Mouse (Mus musculus) limb, embryonic 11.5 days (tissue): ENCODE data around the gene Ccdc182. TPM values are rescaled to one million over a fixed set of nuclear protein-coding genes. Genes with fewer than 3 reads are reported as not detected.

Experiments used
- polyA plus RNA-seq: library from polyadenylated mRNA; unstranded; fragments of >200 nt; fragmentation: Nextera tagmentation; extraction: Ambion mirVana; gene quantifications from 2 replicates; pipeline ENCODE4 v1.2.1, GENCODE M21; 2014

Ccdc182 gene
- polyA plus RNA-seq, 1 experiment from 2014 or later, result 0.12 TPM

Other genes with a start within 250 kb of the Ccdc182 start
- gene Srsf1, start 246.7 kb upstream of the Ccdc182 start, polyA plus RNA-seq, result 500 and 537 TPM in 2 replicates
- gene Vezf1, start 225.8 kb upstream of the Ccdc182 start, polyA plus RNA-seq, result 63.7 and 67.5 TPM in 2 replicates
- 14.3 and 15.7 TPM in 2 replicates for gene Cuedc1, start 196.0 kb upstream of the Ccdc182 start, polyA plus RNA-seq
- 59.3 and 60.4 TPM in 2 replicates for gene Mrps23, start 89.7 kb upstream of the Ccdc182 start, polyA plus RNA-seq